8 mouse cellular contexts compared by ENCODE assay signal in the genomic region with DNA sequence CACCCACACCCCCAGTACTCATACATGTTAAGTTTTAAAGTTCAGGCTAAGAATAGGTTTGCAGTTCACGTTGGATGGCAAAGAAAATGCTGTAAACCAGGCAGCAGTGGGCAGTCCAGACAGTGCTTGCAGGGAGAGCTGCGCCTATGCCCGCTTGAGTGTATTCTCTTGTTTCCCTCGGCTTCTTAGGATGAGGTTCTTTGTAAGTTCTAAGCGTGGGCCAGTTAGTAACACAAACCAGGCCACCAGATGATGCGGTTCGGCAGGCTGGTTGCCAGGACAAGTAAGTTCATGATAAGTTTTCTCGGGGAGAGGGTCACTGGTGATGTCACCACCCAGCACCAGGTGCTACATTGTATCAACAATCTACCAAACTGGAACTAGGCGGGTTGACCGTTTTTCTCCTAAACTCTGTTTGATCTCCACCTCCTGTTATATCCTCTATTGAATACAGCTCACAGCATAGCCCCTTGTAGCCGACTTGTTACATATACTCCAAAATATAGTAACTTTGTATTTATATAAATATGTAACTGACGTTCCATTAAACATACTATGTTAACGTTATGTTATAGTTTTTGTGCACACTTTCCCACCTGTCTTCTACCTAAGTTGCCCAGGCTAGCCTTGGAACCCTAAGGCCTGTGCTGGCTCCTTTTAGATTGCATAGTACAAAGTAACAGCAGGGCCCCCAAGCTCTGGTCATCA. TPM values are rescaled to one million over a fixed set of nuclear protein-coding genes. Genes with fewer than 3 reads are reported as not detected.
DNase-seq lines count a peak whose midpoint lies in the region; ATAC-seq and TF ChIP-seq lines count a peak whose summit lies in the region.

No protein-coding gene starts in this region.

- H3K27me3 ChIP-seq in hindbrain, embryonic 16.5 days (replicated peaks; ENCODE audit: control insufficient read depth, insufficient read depth, low read length) = no peaks in the 10 kb centered on the region
- H3K27me3 ChIP-seq in midbrain, embryonic 16.5 days (ENCODE audit: control insufficient read depth, insufficient read depth, low read depth, low read length) = no peaks in the 10 kb centered on the region

- peak overlapping the region; percentile 100 for H3K27ac ChIP-seq in layer of hippocampus, adult 2 months
- peak overlapping the region; percentile 100 for H3K27ac ChIP-seq in hindbrain, embryonic 16.5 days (ENCODE audit: low read depth, low read length)
- peak overlapping the region; percentile 98 for H3K27ac ChIP-seq in midbrain, embryonic 16.5 days (ENCODE audit: low read length)

- TF ChIP-seq CTCF in layer of hippocampus, adult 2 months (conservative IDR thresholded peaks at IDR 0.05) = no peak

- peaks cover 2% of the 10 kb centered on the region; the same call in 1 of the 2 replicates for H3K36me3 ChIP-seq in hindbrain, embryonic 16.5 days (ENCODE audit: control insufficient read depth, insufficient read depth, low read length)
- 0 out of 2 replicates have a peak, but pooled peaks cover 4% of the 10 kb centered on the region for H3K36me3 ChIP-seq in midbrain, embryonic 16.5 days (ENCODE audit: control insufficient read depth, insufficient read depth, low read length)

- H3K4me1 ChIP-seq in hindbrain, embryonic 16.5 days (ENCODE audit: control insufficient read depth, insufficient read depth, low read depth, low read length) = peaks cover 6% of the 10 kb centered on the region
- peaks cover 15% of the 10 kb centered on the region for H3K4me1 ChIP-seq in midbrain, embryonic 16.5 days (ENCODE audit: control insufficient read depth, insufficient read depth, low read length)

- no peak for DNase-seq in layer of hippocampus, adult 2 months (ENCODE audit: low spot score in 2 of 2)
- DNase-seq in layer of hippocampus, adult 11-12 months (ENCODE audit: low spot score) = no peak
- peak; percentile 61 for DNase-seq in cerebellum, adult 9-11 months
- no peak for DNase-seq in adrenal gland, postnatal 4 days (ENCODE audit: low spot score in 2 of 2)
- no peak for DNase-seq in T-cell, adult 2 months (ENCODE audit: low spot score)

- H3K9ac ChIP-seq in hindbrain, embryonic 16.5 days (ENCODE audit: low read depth, low read length) = peak overlapping the region; percentile 91
- peak overlapping the region; percentile 81 for H3K9ac ChIP-seq in midbrain, embryonic 16.5 days (ENCODE audit: low read depth, low read length)

- no peak; the same call in 1 of the 2 replicates for ATAC-seq in hindbrain, embryonic 16.5 days
- no peak for ATAC-seq in midbrain, embryonic 16.5 days
- ATAC-seq in inflammation-experienced regulatory T-cells, adult 6 months = no peak

- no peaks in the 10 kb centered on the region for H3K9me3 ChIP-seq in hindbrain, embryonic 16.5 days (ENCODE audit: control insufficient read depth, low read length)
- no peaks in the 10 kb centered on the region for H3K9me3 ChIP-seq in midbrain, embryonic 16.5 days (replicated peaks; ENCODE audit: control insufficient read depth, low read length, poor library complexity, severe bottlenecking)

- 85% methylated on average over 13 of the region's 13 CpGs for WGBS in hindbrain, embryonic 16.5 days
- 86% methylated on average over 13 of the region's 13 CpGs for WGBS in midbrain, embryonic 16.5 days

- H3K4me2 ChIP-seq in hindbrain, embryonic 16.5 days (ENCODE audit: low read length) = peak overlapping the region; percentile 57
- peak overlapping the region; percentile 69 for H3K4me2 ChIP-seq in midbrain, embryonic 16.5 days (ENCODE audit: low read length)

- peak overlapping the region; percentile 69 for H3K4me3 ChIP-seq in layer of hippocampus, adult 2 months
- H3K4me3 ChIP-seq in hindbrain, embryonic 16.5 days (ENCODE audit: low read length) = peak overlapping the region; percentile 75
- H3K4me3 ChIP-seq in midbrain, embryonic 16.5 days (ENCODE audit: low read depth, low read length) = peak overlapping the region; percentile 71

RNA-seq across cellular contexts. Expression of a gene that starts 0.9 kb away (rescaled TPM):
- total RNA-seq in layer of hippocampus, adult 2 months (2021) = 100 to 1,000 TPM; 160 to 167 TPM
- 326 and 333 TPM in 2 replicates for polyA plus RNA-seq in hindbrain, embryonic 16.5 days (2015; fragmentation: Nextera tagmentation; extraction: Ambion mirVana)
- 329 and 357 TPM in 2 replicates for polyA plus RNA-seq in midbrain, embryonic 16.5 days (2015; fragmentation: Nextera tagmentation; extraction: Ambion mirVana)
- 100 to 1,000 TPM; 218 to 237 TPM for total RNA-seq in adrenal gland, postnatal 4 days (2021)
- polyA plus RNA-seq in inflammation-experienced regulatory T-cells, adult 6 months (2017; shearing (Covaris generic)) = 100 to 1,000 TPM; 221 to 494 (median 253) TPM

RNA-seq across cellular contexts. Expression of a gene that starts 10.6 kb away (rescaled TPM):
- total RNA-seq in layer of hippocampus, adult 2 months (2021) = 10 to 100 TPM; 30.9 to 31.8 TPM
- 16.1 and 17.5 TPM in 2 replicates for polyA plus RNA-seq in hindbrain, embryonic 16.5 days (2015; fragmentation: Nextera tagmentation; extraction: Ambion mirVana)
- polyA plus RNA-seq in midbrain, embryonic 16.5 days (2015; fragmentation: Nextera tagmentation; extraction: Ambion mirVana) = 14.8 TPM in 2 replicates
- total RNA-seq in adrenal gland, postnatal 4 days (2021) = 10 to 100 TPM; 41.1 to 48.5 TPM
- 1 to 10 TPM; 1.1 to 2.3 (median 1.9) TPM for polyA plus RNA-seq in inflammation-experienced regulatory T-cells, adult 6 months (2017; shearing (Covaris generic))
